Mouse (Mus musculus) MEL (cell line): Measurements from ENCODE around the gene Cracr2a. TPM values are rescaled to one million over a fixed set of nuclear protein-coding genes. Genes with fewer than 3 reads are reported as not detected.

Experiments
- DNase-seq: peaks from one replicate; pipeline ENCODE4 v3.0.0; 2011; ENCODE audit warnings: low read depth, low spot score
- H3K27ac ChIP-seq: 2 replicates; pipeline ENCODE4 v1.5.1; 2012; ENCODE audit warnings: low read depth, mild to moderate bottlenecking, control low read depth, low read length, moderate library complexity; ENCODE audit not compliant: control insufficient read depth
- H3K27me3 ChIP-seq, 2 experiments: fragments of 150-350 bp in 1 of 2; sonication (generic) in 1 of 2; 2 replicates each; pipeline ENCODE4 v1.6.1; 2012; ENCODE audit warnings: low read length in 2 of 2, mild to moderate bottlenecking in 2 of 2, improper control_type of control experiment in 1 of 2, moderate library complexity in 1 of 2; ENCODE audit not compliant: insufficient read depth in 2 of 2, control insufficient read depth in 1 of 2
- H3K36me3 ChIP-seq, 2 experiments: 2 replicates each; pipeline ENCODE4 v1.6.1; 2012 to 2014; ENCODE audit warnings: low read length in 2 of 2, improper control_type of control experiment in 1 of 2, inconsistent platforms in 1 of 2, mild to moderate bottlenecking in 1 of 2; ENCODE audit not compliant: insufficient read depth in 2 of 2, control insufficient read depth in 1 of 2
- H3K4me1 ChIP-seq, 2 experiments: fragments of 150-350 bp in 1 of 2; sonication (generic) in 1 of 2; 2 replicates each; pipeline ENCODE4 v1.6.1; 2012; ENCODE audit warnings: low read length in 2 of 2, improper control_type of control experiment in 1 of 2, mild to moderate bottlenecking in 1 of 2; ENCODE audit not compliant: insufficient read depth in 2 of 2, control insufficient read depth in 1 of 2
- H3K4me3 ChIP-seq, 2 experiments: fragments of 150-350 bp in 1 of 2; sonication (generic) in 1 of 2; 2 replicates each; pipeline ENCODE4 v1.5.1; 2012; ENCODE audit warnings: low read depth in 2 of 2, low read length in 2 of 2, mild to moderate bottlenecking in 2 of 2, moderate library complexity in 2 of 2, control low read depth in 1 of 2, improper control_type of control experiment in 1 of 2; ENCODE audit not compliant: control insufficient read depth in 1 of 2, insufficient read depth in 1 of 2
- H3K79me2 ChIP-seq: 2 replicates; pipeline ENCODE4 v1.6.1; 2012; ENCODE audit warnings: mild to moderate bottlenecking, low read length, moderate library complexity; ENCODE audit not compliant: control insufficient read depth, poor library complexity, insufficient read depth
- H3K9ac ChIP-seq: 2 replicates; pipeline ENCODE4 v1.6.1; 2012; ENCODE audit warnings: low read depth, mild to moderate bottlenecking, control low read depth, low read length, moderate library complexity; ENCODE audit not compliant: control insufficient read depth, poor library complexity, severe bottlenecking
- H3K9me3 ChIP-seq: fragments of 150-350 bp; sonication (generic); replicated peaks from 2 replicates; pipeline ENCODE4 v1.6.1; 2012; ENCODE audit warnings: mild to moderate bottlenecking, low read length, improper control_type of control experiment, moderate library complexity; ENCODE audit not compliant: insufficient read depth
- CHD1 ChIP-seq: IDR thresholded peaks from 2 replicates; pipeline ENCODE4 v1.6.1; 2012; ENCODE audit warnings: low read depth, mild to moderate bottlenecking, inconsistent platforms, low read length, improper control_type of control experiment
- CTCF ChIP-seq, 3 experiments: IDR thresholded peaks in 2 of 3; conservative IDR thresholded peaks in 1 of 3; 2 replicates each; pipeline ENCODE4 v1.5.1; 2011 to 2012; ENCODE audit warnings: low read length in 3 of 3, low read depth in 2 of 3, mild to moderate bottlenecking in 2 of 3, improper control_type of control experiment in 1 of 3, inconsistent platforms in 1 of 3, mixed read lengths in 1 of 3, moderate library complexity in 1 of 3; ENCODE audit not compliant: control insufficient read depth in 1 of 3, insufficient read depth in 1 of 3, poor library complexity in 1 of 3, severe bottlenecking in 1 of 3
- EP300 ChIP-seq, 2 experiments: IDR thresholded peaks; 2 replicates each; pipeline ENCODE4 v1.6.1; 2011; ENCODE audit warnings: improper control_type of control experiment in 2 of 2, low read length in 2 of 2, low read depth in 1 of 2, mild to moderate bottlenecking in 1 of 2
- ETS1 ChIP-seq: IDR thresholded peaks from 2 replicates; pipeline ENCODE4 v1.6.1; 2012; ENCODE audit warnings: low read depth, mild to moderate bottlenecking, inconsistent platforms, low read length, improper control_type of control experiment, moderate library complexity
- GATA1 ChIP-seq: IDR thresholded peaks from 2 replicates; pipeline ENCODE4 v1.6.1; 2011; ENCODE audit warnings: low read depth, low read length, improper control_type of control experiment
- HCFC1 ChIP-seq: IDR thresholded peaks from 2 replicates; pipeline ENCODE4 v1.6.1; 2012; ENCODE audit warnings: low read depth, mild to moderate bottlenecking, inconsistent platforms, low read length, improper control_type of control experiment, moderate library complexity
- KAT2A ChIP-seq: conservative IDR thresholded peaks from 2 replicates; pipeline ENCODE4 v1.6.1; 2012; ENCODE audit warnings: low read depth, low read length, improper control_type of control experiment, inconsistent platforms
- MAFK ChIP-seq: IDR thresholded peaks from 2 replicates; pipeline ENCODE4 v1.6.1; 2011; ENCODE audit warnings: low read depth, mild to moderate bottlenecking, low read length, improper control_type of control experiment, borderline replicate concordance
- MAZ ChIP-seq: IDR thresholded peaks from 2 replicates; pipeline ENCODE4 v1.6.1; 2012; ENCODE audit warnings: low read depth, mild to moderate bottlenecking, inconsistent platforms, low read length, improper control_type of control experiment
- MEF2A ChIP-seq: IDR thresholded peaks from 2 replicates; pipeline ENCODE4 v1.6.1; 2014; ENCODE audit warnings: low read depth, mild to moderate bottlenecking, inconsistent platforms, low read length, improper control_type of control experiment; ENCODE audit not compliant: poor library complexity, insufficient replicate concordance, severe bottlenecking; ENCODE audit errors: extremely low read depth
- MXI1 ChIP-seq: IDR thresholded peaks from 2 replicates; pipeline ENCODE4 v1.6.1; 2011; ENCODE audit warnings: mild to moderate bottlenecking, low read depth, low read length, improper control_type of control experiment
- MYB ChIP-seq: IDR thresholded peaks from 2 replicates; pipeline ENCODE4 v1.6.1; 2011; ENCODE audit warnings: mild to moderate bottlenecking, low read depth, low read length, improper control_type of control experiment
- MYC ChIP-seq: IDR thresholded peaks from 2 replicates; pipeline ENCODE4 v1.6.1; 2011; ENCODE audit warnings: low read depth, mild to moderate bottlenecking, low read length, improper control_type of control experiment, moderate library complexity
- NELFE ChIP-seq: IDR thresholded peaks from 2 replicates; pipeline ENCODE4 v1.6.1; 2011; ENCODE audit warnings: low read depth, low read length, improper control_type of control experiment
- POLR2A ChIP-seq, 2 experiments: IDR thresholded peaks; 2 replicates each; pipeline ENCODE4 v1.6.1; 2011 to 2012; ENCODE audit warnings: low read length in 2 of 2, mild to moderate bottlenecking in 2 of 2, control low read depth in 1 of 2, improper control_type of control experiment in 1 of 2, low read depth in 1 of 2, moderate library complexity in 1 of 2; ENCODE audit not compliant: control insufficient read depth in 1 of 2, insufficient read depth in 1 of 2, poor library complexity in 1 of 2
- RAD21 ChIP-seq: IDR thresholded peaks from 2 replicates; pipeline ENCODE4 v1.6.1; 2011; ENCODE audit warnings: mild to moderate bottlenecking, low read depth, low read length, improper control_type of control experiment
- RCOR1 ChIP-seq: IDR thresholded peaks from 2 replicates; pipeline ENCODE4 v1.6.1; 2012; ENCODE audit warnings: low read depth, mild to moderate bottlenecking, inconsistent platforms, low read length, improper control_type of control experiment
- SMC3 ChIP-seq: IDR thresholded peaks from 2 replicates; pipeline ENCODE4 v1.6.1; 2011; ENCODE audit warnings: low read depth, low read length, improper control_type of control experiment
- TAL1 ChIP-seq: IDR thresholded peaks from 2 replicates; pipeline ENCODE4 v1.6.1; 2012; ENCODE audit warnings: mild to moderate bottlenecking, inconsistent platforms, low read length, moderate library complexity, mixed read lengths
- TCF12 ChIP-seq: IDR thresholded peaks from 2 replicates; pipeline ENCODE4 v1.6.1; 2014; ENCODE audit warnings: low read depth, mild to moderate bottlenecking, inconsistent platforms, low read length, improper control_type of control experiment, moderate library complexity
- UBTF ChIP-seq: IDR thresholded peaks from 2 replicates; pipeline ENCODE4 v1.6.1; 2012; ENCODE audit warnings: low read depth, mild to moderate bottlenecking, inconsistent platforms, low read length, improper control_type of control experiment, moderate library complexity, borderline replicate concordance; ENCODE audit not compliant: insufficient read depth
- USF1 ChIP-seq: IDR thresholded peaks from 2 replicates; pipeline ENCODE4 v1.6.1; 2014; ENCODE audit warnings: low read depth, mild to moderate bottlenecking, inconsistent platforms, low read length, improper control_type of control experiment, moderate library complexity
- ZC3H11A ChIP-seq: IDR thresholded peaks from 2 replicates; pipeline ENCODE4 v1.6.1; 2012; ENCODE audit warnings: low read depth, mild to moderate bottlenecking, inconsistent platforms, low read length, improper control_type of control experiment
- ZNF384 ChIP-seq: IDR thresholded peaks from 2 replicates; pipeline ENCODE4 v1.6.1; 2012; ENCODE audit warnings: low read depth, mild to moderate bottlenecking, inconsistent platforms, low read length, improper control_type of control experiment
- polyA plus RNA-seq, 2 experiments: library from polyadenylated mRNA; stranded (reverse) in 1 of 2; unstranded in 1 of 2; fragments of >175 nt in 1 of 2; fragments of >200 nt in 1 of 2; gene quantifications; 2 replicates each; pipeline versions ENCODE4 v1.2.1 to v1.2.4; 2012; ENCODE audit warnings: low replicate concordance in 2 of 2, low read depth in 1 of 2; ENCODE audit not compliant: insufficient read length in 2 of 2, insufficient read depth in 1 of 2, missing spikeins in 1 of 2
- total RNA-seq: library from RNA; depleted of rRNA; stranded (reverse); fragments of 300-350 nt; gene quantifications from 2 replicates; pipeline ENCODE4 v1.2.3, GENCODE M21; 2012

Gene Cracr2a
- total and polyA plus RNA-seq, 3 experiments = 2.2 to 3.1 TPM; not detected in 1

GRCm38 (mm10) chr6:127530206-127530605 lies 30.9 kb upstream of the Cracr2a start:
- Histone ChIP-seq H3K4me3 (peak overlapping the region in 1 of 2 experiments; percentile 28; a peak in 1 of 4 replicates), H3K27me3 (0 out of 4 replicates have a peak, but pooled peaks cover 0 to 1% of the 10 kb centered on the region in 2 experiments), H3K9ac (no peak overlapping the region; the same call in 1 of the 2 replicates), H3K36me3 (peaks cover 0 to 8% of the 10 kb centered on the region in 2 experiments; a peak in 2 of 4 replicates), H3K27ac (peak overlapping the region; percentile 83), H3K79me2 (no peaks in the 10 kb centered on the region), H3K9me3 (no peaks in the 10 kb centered on the region), H3K4me1 (peaks cover 11 to 28% of the 10 kb centered on the region in 2 experiments)
- TF ChIP-seq UBTF (no peak), SMC3 (no peak), ZNF384 (peak; percentile 52), CTCF (IDR thresholded peaks at IDR 0.05 in 2 of 3, conservative IDR thresholded peaks at IDR 0.05 in 1 of 3; ENCODE audit: control insufficient read depth in 1 of 3, insufficient read depth in 1 of 3, low read depth in 2 of 3, low read length in 3 of 3, poor library complexity in 1 of 3, severe bottlenecking in 1 of 3) (no peak), RCOR1 (0 out of 2 replicates have a peak, but pooled peaks have one; percentile 11), GATA1 (0 out of 2 replicates have a peak, but pooled peaks have one; percentile 28), NELFE (no peak), KAT2A (no peak), RAD21 (no peak)
- DNase-seq = peak; percentile 54

DNA sequence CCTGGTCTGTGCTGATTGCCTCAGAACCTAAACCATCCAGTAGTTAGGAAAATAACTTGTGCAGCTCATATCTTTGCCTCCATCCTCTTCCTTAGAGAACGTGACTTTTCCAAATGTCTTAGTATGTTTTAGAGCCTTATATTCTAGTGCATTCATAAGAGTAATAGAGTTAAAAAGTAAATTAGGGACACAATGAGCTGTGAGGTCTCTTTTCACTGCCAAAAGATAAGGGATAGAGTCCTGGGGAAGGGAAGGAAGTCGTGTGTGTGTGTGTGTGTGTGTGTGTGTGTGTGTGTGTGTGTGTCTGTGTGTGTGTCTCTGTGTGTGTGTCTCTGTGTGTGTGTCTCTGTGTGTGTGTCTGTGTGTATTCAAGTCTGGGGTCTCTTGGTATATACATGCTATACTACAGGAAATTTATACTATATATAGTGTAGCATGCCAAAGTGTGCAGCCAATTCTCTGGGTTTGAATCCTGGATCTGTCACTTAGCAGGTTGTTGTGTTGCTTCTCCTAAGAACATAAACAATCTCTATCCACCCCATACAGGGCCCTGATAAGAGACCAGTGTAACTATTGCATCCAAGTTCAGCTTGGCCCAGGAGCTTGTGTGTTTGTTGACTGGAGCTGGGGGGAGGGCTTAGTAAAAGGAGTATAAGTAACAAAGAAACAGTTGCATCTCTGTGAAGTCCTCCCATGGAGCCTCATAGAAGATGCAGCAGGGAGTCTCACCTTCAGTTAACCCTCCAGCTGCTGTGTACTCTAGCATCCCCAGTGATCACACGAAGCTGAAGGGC lies 29.5 kb upstream of the Cracr2a start:
- no peaks in the 10 kb centered on the region for H3K79me2 ChIP-seq
- peak overlapping the region; percentile 40 for H3K27ac ChIP-seq
- H3K4me1 ChIP-seq = peaks cover 11 to 28% of the 10 kb centered on the region in 2 experiments
- peak; percentile 23 for DNase-seq
- TF ChIP-seq ETS1 (peak; percentile 45; the same call in 1 of the 2 replicates), MYC (no peak), UBTF (no peak), MAFK (no peak), KAT2A (no peak), SMC3 (no peak), NELFE (no peak), HCFC1 (no peak), GATA1 (peak; percentile 41), TCF12 (0 out of 2 replicates have a peak, but pooled peaks have one; percentile 15), MYB (no peak), MAZ (no peak), USF1 (no peak), MXI1 (no peak), ZC3H11A (no peak), POLR2A (IDR thresholded peaks at IDR 0.05; ENCODE audit: control insufficient read depth in 1 of 2, insufficient read depth in 1 of 2, low read depth in 1 of 2, low read length in 2 of 2, poor library complexity in 1 of 2) (no peak), TAL1 (no peak), MEF2A (no peak), CHD1 (no peak), EP300 (IDR thresholded peaks at IDR 0.05; ENCODE audit: low read depth in 1 of 2, low read length in 2 of 2) (peak in 1 of 2 experiments; percentile 56; a peak in 3 of 4 replicates)
- H3K36me3 ChIP-seq = peaks cover 0 to 8% of the 10 kb centered on the region in 2 experiments; a peak in 2 of 4 replicates
- H3K9ac ChIP-seq = no peak overlapping the region
- H3K27me3 ChIP-seq = 0 out of 4 replicates have a peak, but pooled peaks cover 0 to 1% of the 10 kb centered on the region in 2 experiments
- no peaks in the 10 kb centered on the region for H3K9me3 ChIP-seq
- H3K4me3 ChIP-seq = no peak overlapping the region
